Mouse (Mus musculus) kidney, adult 18-20 months (tissue): Measurements from ENCODE around the gene Cdhr5.
A peak's percentile ranks its signal among the peaks of the same experiment; 100 is the strongest.
"Not testable (repeated sequence)": the region's sequence is repeated elsewhere in the genome, so short reads cannot be mapped to it uniquely, and the experiment has no call there.

Experiments used
- DNase-seq: peaks from one replicate; pipeline ENCODE4 v3.0.0; 2021

The Cdhr5 gene

DNA sequence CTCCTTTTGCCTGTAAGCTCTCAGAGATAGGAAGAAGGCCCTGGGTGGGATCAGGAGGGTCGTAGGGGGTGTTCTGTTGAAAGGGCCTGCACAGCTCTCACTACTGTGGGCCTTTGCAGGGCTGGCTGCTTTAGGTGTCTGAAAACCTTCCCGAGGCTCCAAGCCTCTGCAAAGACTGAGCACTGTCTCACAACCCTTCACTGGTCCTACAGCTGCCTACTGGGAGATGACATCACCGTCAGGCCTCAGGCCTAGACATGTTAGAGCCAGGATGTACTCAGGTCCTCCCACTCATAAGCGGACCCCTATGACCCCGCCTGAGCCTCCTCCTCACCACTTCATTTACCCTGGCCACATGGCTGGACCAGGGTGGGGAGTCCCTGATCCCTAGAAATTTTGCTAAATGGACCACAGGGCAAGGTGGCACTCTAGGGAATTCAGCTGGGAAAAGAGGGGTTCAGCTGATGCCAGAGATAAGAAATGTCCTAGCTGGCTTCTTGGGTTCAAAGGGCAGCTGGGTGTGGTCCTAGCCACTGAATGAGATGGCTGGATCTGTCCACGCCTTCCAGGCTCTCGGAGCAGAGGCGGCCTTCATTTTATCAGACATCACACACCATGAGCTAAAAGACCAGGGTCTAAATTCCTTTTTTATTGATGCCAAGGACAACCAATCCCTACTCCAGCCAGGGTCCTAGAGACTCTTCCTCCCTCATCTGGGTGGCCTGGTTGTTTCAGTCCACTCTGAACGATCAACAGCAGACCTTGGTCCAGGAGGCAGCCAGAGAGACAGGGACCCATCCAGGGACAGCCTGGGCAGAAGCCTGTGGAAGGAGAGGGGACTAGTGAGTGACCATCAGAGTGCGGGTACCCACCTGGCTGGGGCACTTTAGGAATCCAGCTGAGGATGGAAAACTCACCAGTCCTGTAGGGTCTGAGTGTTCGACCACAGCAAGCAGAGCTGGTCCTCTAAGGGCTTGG, 1.4 kb upstream of the Cdhr5 start:
- DNase-seq: no peak

DNA sequence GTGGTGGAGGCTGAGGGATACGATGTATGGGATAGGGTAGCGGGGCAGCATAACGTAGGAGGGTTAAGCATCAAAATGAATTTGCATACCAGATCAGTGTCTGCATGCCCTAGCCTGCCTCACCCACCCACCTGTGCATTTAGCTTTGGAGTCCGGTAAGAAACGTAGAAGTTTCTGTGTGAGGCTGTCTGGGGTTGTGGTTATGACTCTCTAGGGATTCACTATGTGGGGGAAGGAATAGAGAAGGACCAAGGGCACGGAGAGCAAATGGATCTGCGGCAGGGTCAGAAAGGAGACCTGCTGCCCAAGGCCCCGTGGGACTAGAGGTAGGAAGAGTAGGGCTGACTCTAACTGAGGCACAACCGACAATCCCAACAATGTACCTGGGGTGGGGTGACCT, 1.2 kb downstream of the Cdhr5 start:
- no peak for DNase-seq

DNA sequence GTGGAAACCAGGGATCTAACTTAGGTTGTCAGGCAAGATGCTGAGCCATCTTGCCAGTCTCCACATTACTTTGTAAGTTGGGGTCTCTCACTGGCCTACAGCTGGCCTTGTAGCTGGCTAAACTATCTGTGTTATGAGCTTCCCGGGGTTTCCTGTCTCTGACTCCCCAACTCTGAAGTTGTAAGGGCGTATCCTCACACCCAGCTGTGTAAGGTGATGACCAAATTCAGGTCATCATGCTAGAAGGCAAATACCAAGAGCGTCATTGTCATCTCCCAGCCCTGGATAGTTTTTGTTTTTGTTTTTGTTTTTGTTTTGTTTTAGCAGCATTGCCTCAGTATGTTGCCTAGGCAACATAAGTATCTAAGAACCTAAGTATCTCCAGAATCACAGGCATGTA, 6.0 kb downstream of the Cdhr5 start:
- DNase-seq: no peak

DNA sequence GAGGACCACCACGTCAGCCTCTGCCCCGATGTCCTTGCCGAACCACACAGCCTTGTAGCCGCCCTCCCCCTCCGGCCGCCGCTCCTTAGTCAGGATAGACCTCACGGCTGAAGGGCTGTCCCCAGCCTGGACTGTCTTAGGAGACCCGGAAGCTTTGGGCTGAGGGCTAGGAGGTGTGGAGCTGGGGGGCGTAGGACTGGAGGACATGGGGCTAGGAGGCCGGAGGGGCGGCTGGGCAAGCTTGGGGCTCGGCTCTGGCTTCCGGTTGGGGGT, 7.4 kb downstream of the Cdhr5 start:
- DNase-seq: no peak

DNA sequence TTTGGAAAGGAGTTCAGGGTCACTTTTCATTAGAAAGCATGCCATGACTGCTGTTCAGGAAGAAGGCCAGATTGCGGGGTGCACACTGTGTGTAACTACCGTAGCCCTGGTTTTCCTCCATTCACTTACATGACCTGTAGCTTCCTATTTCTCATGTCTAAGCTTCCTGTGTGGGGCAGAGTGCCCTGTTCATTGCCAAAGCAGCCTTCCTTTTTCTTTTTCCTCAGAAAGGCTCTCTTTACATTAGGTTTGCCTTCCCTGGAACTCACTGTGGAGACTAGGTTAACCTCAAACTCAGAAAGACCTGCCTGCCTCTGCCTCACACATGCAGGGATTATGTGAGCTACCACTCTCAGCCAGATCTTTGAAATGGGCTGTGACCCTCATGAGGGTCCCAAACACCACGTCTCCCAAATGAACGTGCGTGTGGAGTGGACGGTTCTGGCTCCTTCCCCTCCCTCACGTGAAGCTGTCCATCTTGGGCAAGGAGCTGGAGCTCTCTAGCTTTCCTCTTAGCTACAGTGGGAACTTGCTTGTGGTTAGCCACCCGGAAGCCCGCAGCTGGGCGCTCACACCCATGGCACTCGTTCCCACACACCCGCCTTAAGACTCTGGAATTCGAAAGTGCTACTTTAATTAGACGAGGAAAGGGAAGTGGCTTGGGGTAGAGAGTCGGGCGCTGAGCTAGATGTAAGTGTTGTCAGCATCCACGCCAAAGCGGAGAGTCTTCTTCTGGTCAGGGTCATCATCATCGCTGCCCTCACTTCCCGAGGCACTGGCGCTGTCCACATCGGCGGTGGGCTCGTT, 7.9 kb downstream of the Cdhr5 start:
- DNase-seq: no peak

DNA sequence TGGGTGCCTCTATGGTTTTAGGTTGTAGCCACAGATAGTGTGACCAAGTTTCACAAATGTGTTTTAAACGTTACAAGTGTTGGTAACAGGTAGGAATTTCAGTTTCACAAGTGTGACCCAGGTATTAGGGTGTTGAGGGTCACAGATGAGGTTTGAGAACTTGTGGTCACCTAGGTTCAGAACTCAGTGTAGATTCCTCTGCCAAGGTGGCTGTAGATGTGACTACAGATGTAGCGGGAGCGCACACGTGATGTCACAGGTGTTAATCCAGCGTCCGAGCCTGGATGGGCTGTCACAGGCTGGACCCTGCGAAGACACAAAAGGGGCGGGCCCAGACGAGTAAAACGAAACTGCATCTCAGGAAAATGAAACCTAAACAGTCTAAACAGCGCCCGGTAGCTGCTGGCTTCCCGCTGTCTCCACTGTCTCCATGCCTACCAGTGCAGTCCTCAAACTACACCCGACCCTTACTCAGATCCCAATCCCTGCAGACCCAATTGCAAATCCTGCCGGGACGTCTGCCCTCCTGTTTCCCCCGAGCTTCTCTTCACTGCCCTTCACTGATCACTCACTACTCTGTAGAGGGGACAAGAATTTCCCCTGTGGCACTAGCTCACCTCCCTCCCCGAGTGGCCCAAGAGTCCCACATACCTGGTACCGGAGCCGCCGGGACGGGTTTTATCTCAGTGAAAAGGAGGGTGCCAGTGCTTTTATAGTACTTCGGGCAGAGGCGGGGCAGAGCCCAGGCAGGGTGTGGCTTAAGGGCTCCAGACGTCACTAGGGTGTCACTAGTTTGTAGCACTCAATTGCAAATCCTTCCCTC, 10.6 kb downstream of the Cdhr5 start, which contains the start of gene Irf7:
TSS of gene Irf7 (minus strand) at position 743 of the 823 bp plus-strand sequence.
- peak; percentile 75 for DNase-seq

DNA sequence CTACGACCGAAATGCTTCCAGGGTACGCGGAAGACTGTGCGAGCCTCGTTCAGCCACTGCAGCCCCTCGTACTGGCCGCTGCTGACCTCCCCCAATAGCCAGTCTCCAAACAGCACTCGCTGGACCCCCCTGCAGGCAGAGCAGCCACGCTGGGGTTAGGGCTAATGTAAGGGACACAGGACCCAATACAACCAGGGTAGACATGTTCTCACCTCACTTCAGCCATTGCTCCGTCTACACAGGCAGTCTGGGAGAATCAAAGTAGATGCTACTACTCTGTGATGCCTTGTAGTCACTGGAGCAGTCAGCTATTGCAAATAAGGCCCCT, 11.2 kb downstream of the Cdhr5 start:
- no peak for DNase-seq

DNA sequence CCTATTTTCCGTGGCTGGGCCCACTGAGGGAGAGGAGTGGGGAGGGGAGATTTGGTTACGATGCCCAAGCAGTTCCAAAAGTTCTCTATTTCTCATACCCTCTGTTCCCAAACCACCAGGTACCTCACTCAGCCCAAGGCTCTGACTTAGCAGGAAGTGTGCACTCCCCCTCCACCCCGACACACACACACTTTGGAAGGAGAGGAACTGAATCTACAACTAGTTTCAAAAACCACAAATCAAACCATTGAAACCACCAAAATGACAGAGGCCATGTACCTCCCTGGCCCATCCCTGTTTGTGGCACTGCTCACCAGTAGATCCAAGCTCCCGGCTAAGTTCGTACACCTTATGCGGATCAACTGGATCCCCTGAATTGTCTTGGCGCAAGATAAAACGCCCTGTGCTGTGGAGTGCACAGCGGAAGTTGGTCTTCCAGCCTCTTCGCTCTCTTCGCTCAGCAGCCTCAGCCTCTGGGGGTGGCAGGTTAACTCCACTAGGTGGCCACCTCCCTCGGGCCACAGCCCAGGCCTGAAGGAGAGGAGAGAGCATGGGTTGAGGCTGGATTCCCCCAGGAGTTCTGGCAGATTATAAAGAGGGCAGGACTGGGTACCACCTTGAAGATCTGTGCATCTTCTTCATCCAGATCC, 11.7 kb downstream of the Cdhr5 start:
- DNase-seq: peak; percentile 37

DNA sequence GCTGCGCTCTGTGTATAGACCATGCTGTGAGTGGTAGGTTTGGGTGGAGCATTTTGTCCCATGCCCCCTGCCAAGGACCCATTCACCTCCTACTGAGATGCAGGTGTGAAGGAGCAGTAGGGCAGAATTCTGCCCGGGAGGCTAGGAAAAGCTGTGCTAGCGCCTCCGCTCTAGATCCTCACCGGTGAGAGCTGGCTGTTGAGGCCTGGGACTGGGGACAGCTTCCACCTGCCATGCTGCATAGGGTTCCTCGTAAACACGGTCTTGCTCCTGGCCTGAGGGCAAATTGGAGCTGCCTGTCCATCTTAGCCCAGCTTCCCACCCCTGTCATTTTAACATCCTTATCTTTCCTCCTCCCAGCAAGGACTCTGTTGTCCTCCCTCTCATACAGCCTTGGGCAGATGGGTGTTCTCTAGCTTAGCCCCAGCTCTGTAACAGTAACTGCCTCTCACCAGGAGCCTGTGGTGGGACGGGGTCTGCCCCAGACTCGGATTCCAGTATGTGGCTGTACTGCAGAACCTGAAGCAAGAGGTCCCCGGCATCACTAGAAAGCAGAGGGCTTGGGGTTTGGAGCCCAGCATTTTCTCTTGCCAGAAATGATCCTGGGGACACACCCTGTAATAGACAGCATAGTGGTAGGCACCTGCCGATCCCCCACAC, 12.4 kb downstream of the Cdhr5 start:
- DNase-seq: no peak

DNA sequence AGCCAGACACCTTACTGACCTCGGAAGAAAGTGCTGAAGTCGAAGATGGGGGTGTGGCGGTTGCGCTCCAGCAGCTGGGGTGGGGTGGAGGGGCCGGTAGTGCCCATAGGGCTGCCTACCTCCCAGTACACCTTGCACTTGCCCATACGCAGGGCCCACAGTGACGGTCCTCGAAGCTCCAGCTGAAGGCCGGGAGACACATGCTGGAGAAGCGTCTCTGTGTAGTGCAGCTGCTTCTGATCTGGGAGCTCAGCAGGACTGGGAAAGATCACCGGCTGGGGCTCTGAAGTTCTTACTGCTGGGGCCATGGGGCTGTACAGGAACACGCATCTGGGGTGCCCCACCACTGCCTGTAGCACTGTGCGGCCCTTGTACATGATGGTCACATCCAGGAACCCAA, 12.9 kb downstream of the Cdhr5 start:
- no peak for DNase-seq

DNA sequence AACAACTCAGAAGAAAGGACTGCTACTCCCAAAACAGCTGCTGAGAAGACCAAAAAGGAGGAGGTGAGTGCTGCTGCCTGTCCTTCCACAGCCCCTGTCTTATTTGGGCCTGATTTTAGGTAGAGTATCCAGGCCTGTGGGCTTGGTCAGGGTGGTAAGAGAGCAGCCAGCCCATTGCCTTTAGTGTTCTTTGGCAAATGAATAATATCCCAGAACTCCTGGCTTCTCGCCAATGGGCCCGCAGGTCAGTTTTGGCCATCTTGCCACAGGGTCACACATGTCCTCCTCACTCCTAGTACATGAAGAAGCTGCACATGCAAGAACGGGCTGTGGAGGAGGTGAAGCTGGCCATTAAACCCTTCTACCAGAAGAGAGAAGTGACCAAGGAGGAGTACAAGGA, 15.1 kb downstream of the Cdhr5 start:
- DNase-seq: no peak

DNA sequence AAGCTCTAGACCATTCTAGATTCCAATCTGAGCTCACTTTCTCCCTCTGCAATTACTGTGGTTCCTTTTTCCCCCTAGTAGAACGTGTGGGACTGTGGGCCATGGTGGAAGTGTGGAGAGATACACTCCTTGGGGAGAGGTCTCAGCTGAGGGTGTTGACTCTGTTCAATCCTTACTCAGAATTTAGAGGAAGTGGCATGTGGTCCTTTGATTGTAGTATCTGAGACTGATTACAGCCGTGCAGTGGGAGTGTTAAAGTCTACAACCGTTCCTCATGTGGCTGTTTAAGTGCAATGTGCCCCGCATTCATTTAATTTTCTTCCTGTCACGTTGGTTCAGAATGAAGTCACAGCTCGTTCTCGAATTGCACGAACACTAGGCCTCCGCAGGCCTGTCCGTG, 20.4 kb downstream of the Cdhr5 start:
- no peak for DNase-seq

DNA sequence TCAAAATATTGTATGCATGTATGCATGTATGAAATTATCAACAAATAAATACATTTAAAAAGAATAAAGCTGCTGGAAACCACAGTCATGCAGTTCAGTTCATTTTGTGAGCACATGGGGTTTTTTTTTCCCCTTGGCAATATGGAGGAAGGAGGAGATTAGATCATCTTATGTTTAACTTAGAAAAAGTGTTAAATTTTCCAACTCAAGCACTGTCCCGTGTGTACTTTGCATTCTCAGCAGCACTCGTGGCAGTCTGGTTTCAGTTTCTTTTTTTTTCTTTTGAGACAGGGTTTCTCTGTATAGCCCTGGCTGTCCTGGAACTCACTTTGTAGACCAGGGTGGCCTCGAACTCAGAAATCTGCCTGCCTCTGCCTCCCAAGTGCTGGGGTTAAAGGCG, 26.1 kb downstream of the Cdhr5 start:
- DNase-seq: not testable (repeated sequence)

DNA sequence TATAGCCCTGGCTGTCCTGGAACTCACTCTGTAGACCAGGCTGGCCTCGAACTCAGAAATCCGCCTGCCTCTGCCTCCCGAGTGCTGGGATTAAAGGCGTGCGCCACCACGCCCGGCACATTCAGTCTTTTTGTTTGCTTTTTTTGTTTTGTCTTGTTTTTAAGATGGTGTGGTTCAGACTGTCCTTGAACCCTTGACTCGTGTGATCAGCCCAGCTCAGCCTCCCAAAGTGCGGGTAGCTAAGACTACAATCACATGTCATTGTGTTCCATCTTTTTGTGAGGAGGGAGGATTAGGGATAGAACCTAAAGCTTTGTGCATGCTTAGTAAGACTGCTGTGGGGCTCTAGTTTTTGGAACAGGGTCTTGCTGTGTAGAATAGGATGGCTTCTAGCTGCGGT, 45.0 kb downstream of the Cdhr5 start:
- no peak for DNase-seq

DNA sequence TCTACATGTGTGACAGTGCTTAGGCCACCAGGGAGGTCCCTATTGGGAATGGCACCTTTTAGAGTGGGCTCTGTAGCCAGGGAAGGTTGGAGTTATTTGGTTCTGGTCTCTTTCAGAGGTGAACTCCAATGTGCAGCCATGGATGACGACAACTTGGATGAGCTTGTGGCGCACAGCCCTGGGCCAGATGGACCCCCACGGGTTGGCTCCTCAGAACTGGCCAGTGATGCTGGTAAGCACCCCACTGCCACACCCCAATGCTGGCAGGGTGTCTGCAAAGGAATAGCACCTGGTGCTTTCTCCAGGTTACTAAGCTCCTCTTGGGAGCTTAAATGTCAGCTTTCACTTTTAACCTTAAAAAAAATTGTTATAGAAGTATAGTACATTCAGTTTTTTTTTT, 45.5 kb downstream of the Cdhr5 start:
- DNase-seq: no peak

DNA sequence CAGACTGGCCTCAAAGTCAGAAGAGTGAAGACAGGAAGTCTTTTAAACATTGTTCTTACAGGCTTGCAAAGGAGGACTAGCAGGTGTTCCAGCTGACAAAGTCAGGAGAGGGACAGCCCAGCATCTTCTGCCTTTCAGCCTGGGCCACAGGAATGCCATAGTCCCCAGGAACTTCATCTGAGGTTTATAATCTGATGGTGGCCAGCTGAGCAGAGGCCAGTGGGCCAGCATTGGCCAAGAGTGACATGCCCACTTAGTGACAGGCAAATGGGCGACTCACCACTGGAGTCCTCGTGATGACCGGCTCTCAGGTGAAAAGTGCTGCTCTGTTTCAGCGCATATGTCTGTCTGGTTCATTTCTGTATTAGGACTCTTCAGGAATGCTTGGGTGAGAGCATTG, 46.0 kb downstream of the Cdhr5 start:
- DNase-seq: no peak

DNA sequence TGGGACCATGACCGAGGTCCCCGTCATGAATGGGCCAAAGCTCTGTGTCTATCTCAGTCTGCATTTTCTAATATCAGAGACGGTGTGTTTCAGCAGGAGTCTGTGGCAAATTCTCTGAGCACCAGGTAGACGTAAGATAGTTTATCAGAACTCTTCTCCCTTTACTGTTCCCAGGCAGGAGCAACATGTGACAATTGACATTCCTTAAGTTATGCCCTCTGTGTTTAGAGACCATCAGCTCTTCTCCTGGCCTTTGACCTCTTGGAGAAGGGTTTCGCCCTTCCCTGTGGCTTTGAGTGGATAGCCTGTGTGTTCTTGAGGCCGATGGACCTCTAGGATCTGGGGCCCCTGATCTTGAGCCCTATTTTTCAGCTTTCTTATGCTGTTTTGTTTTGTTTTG, 46.9 kb downstream of the Cdhr5 start:
- no peak for DNase-seq

DNA sequence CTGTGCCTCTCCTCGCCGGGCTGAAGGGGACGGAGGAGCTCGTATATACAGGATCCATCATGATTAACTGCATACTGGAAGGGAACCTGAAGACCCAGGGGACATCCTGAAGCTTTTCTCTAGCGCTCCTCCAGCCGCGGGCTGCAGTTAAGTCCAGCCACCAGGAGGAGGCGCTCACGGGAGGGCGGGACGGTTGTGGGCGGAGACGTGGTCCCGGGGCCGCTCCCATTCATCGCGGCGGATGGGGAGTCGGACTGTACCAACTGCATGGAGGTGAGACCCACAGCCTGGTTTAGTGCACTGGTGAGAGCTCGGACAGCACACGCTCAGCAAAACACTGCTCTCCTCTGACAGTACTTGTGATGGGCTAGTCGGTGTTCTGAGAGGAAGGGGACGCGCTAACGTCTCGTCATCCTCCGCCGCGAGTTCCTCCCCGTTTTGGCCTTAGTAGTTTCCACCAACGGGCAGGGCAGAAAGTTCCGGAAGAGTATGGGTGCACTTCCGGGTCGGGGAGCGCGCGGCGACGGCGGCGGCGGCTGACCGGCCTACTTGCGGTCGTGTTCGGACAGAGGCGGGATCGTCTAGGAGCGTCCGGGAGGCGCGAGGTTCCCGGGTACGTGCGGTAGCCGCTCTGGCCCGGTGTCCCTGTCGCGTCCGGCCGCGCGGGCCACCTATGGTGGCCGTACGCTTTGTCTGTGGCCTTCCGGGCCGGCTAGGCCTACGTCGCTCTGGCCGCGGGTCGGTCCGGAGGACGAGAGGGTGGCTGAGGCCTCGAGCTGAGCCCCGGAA, 48.1 kb downstream of the Cdhr5 start, which contains the start of gene Phrf1:
TSS of gene Phrf1 (plus strand) at position 506 of the 789 bp plus-strand sequence.
- peak; percentile 94 for DNase-seq

DNA sequence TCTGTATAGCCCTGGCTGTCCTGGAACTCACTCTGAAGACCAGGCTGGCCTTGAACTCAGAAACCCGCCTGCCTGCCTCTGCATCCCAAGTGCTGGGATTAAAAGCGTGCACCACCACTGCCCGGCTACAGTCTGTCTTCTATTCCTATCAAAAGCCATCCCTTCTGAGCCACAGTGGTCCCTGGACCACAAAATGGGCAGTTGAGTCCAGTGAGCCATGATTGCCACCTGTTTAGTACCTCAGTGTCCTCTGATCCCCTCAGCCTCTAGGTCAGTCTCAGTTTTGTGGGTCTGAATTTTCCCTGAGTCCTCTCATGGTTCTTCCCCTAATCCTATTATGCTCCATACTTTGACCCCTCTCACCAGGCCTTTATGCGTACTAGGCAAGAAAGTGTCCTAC, 48.8 kb downstream of the Cdhr5 start:
- DNase-seq: no peak

DNA sequence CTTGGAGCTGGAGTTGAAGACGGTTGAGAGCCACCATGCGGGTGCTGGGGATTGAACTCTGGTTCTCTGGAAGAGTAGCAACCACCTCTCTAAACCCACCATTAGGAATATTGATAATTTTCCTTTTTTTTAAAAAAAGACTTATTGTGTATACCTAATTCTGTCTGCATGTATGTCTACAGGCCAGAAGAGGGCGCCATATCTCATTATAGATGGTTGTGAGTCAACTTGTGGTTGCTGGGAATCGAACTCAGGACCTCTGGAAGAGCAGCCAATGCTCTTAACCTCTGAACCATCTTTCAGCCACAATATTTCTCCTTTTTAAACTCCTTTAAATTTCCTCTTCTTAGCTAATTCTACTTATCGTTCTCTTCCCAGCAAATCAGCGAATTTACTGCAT, 50.1 kb downstream of the Cdhr5 start:
- DNase-seq: no peak

DNA sequence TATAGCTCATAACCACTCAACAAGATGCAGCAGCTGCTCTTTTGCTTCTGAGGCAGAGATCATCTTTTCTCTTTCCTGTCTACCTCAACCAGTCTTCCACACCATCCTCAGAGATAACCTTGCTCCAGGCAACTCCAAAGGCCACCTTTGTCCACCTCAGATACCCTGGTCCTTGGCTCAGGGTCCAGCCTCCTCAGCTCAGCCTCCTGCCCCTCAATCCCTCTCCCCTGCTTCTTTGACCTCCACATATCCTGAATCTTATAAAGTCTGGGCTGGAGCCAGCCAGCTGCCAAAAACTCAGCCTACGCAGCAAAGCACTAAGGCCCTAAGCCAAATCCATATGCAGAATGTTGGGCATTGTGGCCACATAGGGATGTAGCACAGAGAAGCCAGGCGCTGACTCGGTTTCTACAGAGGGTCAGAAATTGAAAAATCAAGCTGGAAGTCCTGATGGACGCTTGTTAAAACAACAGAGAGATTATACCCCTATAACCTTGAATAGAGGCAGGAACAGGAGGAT, 53.8 kb downstream of the Cdhr5 start:
- no peak for DNase-seq
